Mouse (Mus musculus): ENCODE measurements around the gene Htr3a. TPM values are rescaled to one million over a fixed set of nuclear protein-coding genes. Genes with fewer than 3 reads are reported as not detected.

Htr3a gene
- polyA plus RNA-seq, 1 experiment from 2014 or later, result 1.4 TPM

Other genes with a start within 250 kb of the Htr3a start
- 9.1 and 10.0 TPM in 2 replicates for gene Zbtb16, start 74.9 kb downstream of the Htr3a start, polyA plus RNA-seq (2015; fragmentation: Nextera tagmentation; extraction: Ambion mirVana)
- gene Htr3b, start 53.9 kb upstream of the Htr3a start, polyA plus RNA-seq (2015; fragmentation: Nextera tagmentation; extraction: Ambion mirVana), result 0.11 and 0.25 TPM in 2 replicates
- gene Usp28, start 74.3 kb upstream of the Htr3a start, polyA plus RNA-seq (2015; fragmentation: Nextera tagmentation; extraction: Ambion mirVana), result 29.7 and 33.0 TPM in 2 replicates
- 35.6 and 37.3 TPM in 2 replicates for gene Zw10, start 144.5 kb upstream of the Htr3a start, polyA plus RNA-seq (2015; fragmentation: Nextera tagmentation; extraction: Ambion mirVana)
- 0.75 and 1.2 TPM in 2 replicates for gene Tmprss5, start 170.2 kb upstream of the Htr3a start, polyA plus RNA-seq (2015; fragmentation: Nextera tagmentation; extraction: Ambion mirVana)